Comparison of ENCODE assay signal across 19 mouse cellular contexts in the genomic region with DNA sequence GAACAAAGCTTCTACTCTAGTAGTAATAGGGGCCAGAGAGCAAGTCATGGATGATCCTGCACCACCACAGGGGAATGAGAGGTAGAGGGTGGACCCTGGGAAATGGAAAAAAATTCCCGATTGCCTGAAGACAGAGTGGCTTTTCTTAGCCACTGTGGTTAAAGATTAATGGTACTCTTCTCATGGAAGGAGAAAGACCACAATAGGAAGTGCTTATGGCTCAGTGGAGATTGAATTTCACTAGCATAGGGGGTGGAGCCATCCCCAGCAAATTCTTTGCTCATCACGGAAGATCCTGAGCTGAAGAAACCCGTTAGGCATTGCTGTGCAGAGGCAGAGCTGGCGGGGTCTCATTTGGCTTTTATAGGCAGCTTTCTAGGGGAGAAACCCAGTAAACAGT.
DNase-seq lines count a peak whose midpoint lies in the region; ATAC-seq and TF ChIP-seq lines count a peak whose summit lies in the region.
"Had no signal": no experiment of that assay in that cellular context is flagged by ENCODE, and none has a peak within 500 bp of the region (broad histone marks: within the 10 kb centered on the region; RNA-seq: fewer than 3 reads in every experiment).

No protein-coding gene starts in this region.

- TF ChIP-seq CTCF in kidney, adult 2 months (conservative IDR thresholded peaks at IDR 0.05; ENCODE audit: insufficient read depth, insufficient read length, low read depth, low read length), result no peak
- TF ChIP-seq CTCF in lung, postnatal 0 days (IDR thresholded peaks at IDR 0.05), result no peak

- TF ChIP-seq POLR2A in kidney, adult 2 months (IDR thresholded peaks at IDR 0.05; ENCODE audit: low read depth, low read length), result no peak

- no peak for TF ChIP-seq EP300 in lung, postnatal 0 days (IDR thresholded peaks at IDR 0.05)

- no peaks in the 10 kb centered on the region for H3K36me3 ChIP-seq in kidney, embryonic 15.5 days
- H3K36me3 ChIP-seq in kidney, adult 2 months (ENCODE audit: control insufficient read depth, insufficient read depth, low read length), result no peaks in the 10 kb centered on the region
- no peaks in the 10 kb centered on the region for H3K36me3 ChIP-seq in lung, embryonic 16.5 days (ENCODE audit: control insufficient read depth, insufficient read depth, low read length)
- no peaks in the 10 kb centered on the region for H3K36me3 ChIP-seq in lung, postnatal 0 days (ENCODE audit: insufficient read depth, low read length)
- no peaks in the 10 kb centered on the region for H3K36me3 ChIP-seq in embryonic facial prominence, embryonic 13.5 days
- H3K36me3 ChIP-seq: hindbrain, embryonic 15.5 days; neural tube, embryonic 12.5 days had no signal

- WGBS in kidney, embryonic 15.5 days, result 16% methylated on average over 4 of the region's 4 CpGs
- 30% methylated on average over 4 of the region's 4 CpGs for WGBS in kidney, adult 2 months
- 8% methylated on average over 4 of the region's 4 CpGs for WGBS in lung, embryonic 16.5 days
- 18% methylated on average over 4 of the region's 4 CpGs for WGBS in lung, postnatal 0 days
- WGBS in embryonic facial prominence, embryonic 13.5 days, result 13% methylated on average over 4 of the region's 4 CpGs

- H3K27ac ChIP-seq in kidney, embryonic 15.5 days, result no peak overlapping the region
- no peak overlapping the region for H3K27ac ChIP-seq in kidney, adult 2 months (ENCODE audit: insufficient read depth, low read depth, low read length)
- no peak overlapping the region for H3K27ac ChIP-seq in lung, embryonic 16.5 days (ENCODE audit: low read length)
- no peak overlapping the region for H3K27ac ChIP-seq in lung, postnatal 0 days (ENCODE audit: low read length)
- peak overlapping the region; percentile 68 for H3K27ac ChIP-seq in embryonic facial prominence, embryonic 13.5 days
- H3K27ac ChIP-seq: hindbrain, embryonic 15.5 days; neural tube, embryonic 12.5 days had no signal

- H3K27me3 ChIP-seq in kidney, embryonic 15.5 days, result no peaks in the 10 kb centered on the region
- no peaks in the 10 kb centered on the region for H3K27me3 ChIP-seq in kidney, adult 2 months (replicated peaks; ENCODE audit: control insufficient read depth, insufficient read depth, low read length)
- no peaks in the 10 kb centered on the region for H3K27me3 ChIP-seq in lung, embryonic 16.5 days (ENCODE audit: control insufficient read depth, insufficient read depth, low read depth, low read length)
- H3K27me3 ChIP-seq in lung, postnatal 0 days (replicated peaks; ENCODE audit: insufficient read depth, low read length), result no peaks in the 10 kb centered on the region
- no peaks in the 10 kb centered on the region for H3K27me3 ChIP-seq in embryonic facial prominence, embryonic 13.5 days
- H3K27me3 ChIP-seq: heart, embryonic 12.5 days; hindbrain, embryonic 15.5 days; megakaryocyte, embryonic 14.5 days; neural tube, embryonic 12.5 days had no signal

- H3K9ac ChIP-seq in kidney, embryonic 15.5 days, result no peak overlapping the region
- no peak overlapping the region for H3K9ac ChIP-seq in lung, embryonic 16.5 days (ENCODE audit: low read length)
- no peak overlapping the region for H3K9ac ChIP-seq in lung, postnatal 0 days (replicated peaks; ENCODE audit: low read depth)
- H3K9ac ChIP-seq in embryonic facial prominence, embryonic 13.5 days, result no peak overlapping the region
- H3K9ac ChIP-seq: forebrain, postnatal 0 days; heart, embryonic 12.5 days; hindbrain, embryonic 15.5 days; neural tube, embryonic 12.5 days had no signal

- peak; percentile 84 for ATAC-seq in kidney, embryonic 15.5 days (replicated peaks; ENCODE audit: low FRiP score)
- peak; percentile 32; the same call in 1 of the 2 replicates for ATAC-seq in lung, embryonic 16.5 days (ENCODE audit: low read depth)
- no peak for ATAC-seq in lung, postnatal 0 days
- ATAC-seq in embryonic facial prominence, embryonic 13.5 days (ENCODE audit: insufficient number of reproducible peaks, insufficient read depth, low FRiP score, low TSS enrichment, low read depth), result no peak
- ATAC-seq: activated CD4-positive, CD25-positive, alpha-beta regulatory T cell, adult 4 months; forebrain, postnatal 0 days had no signal

- H3K4me3 ChIP-seq in kidney, embryonic 15.5 days (replicated peaks), result no peak overlapping the region
- no peak overlapping the region for H3K4me3 ChIP-seq in kidney, adult 2 months (ENCODE audit: insufficient read depth, low read depth, low read length)
- H3K4me3 ChIP-seq in lung, embryonic 16.5 days (ENCODE audit: low read length), result no peak overlapping the region
- H3K4me3 ChIP-seq in lung, postnatal 0 days (ENCODE audit: low read depth, low read length), result no peak overlapping the region
- no peak overlapping the region for H3K4me3 ChIP-seq in embryonic facial prominence, embryonic 13.5 days
- H3K4me3 ChIP-seq: heart, embryonic 12.5 days; hindbrain, embryonic 15.5 days; megakaryocyte, embryonic 14.5 days; neural tube, embryonic 12.5 days had no signal

- no peak for DNase-seq in kidney, adult 2 months
- DNase-seq in lung, postnatal 0 days (ENCODE audit: low spot score), result no peak
- DNase-seq in yolk sac, embryonic 10.5 days (ENCODE audit: low spot score), result peak; percentile 23
- no peak for DNase-seq in right cerebral cortex, postnatal 36 days (ENCODE audit: low spot score in 2 of 2)
- no peak for DNase-seq in right cerebral cortex, postnatal 4 days
- DNase-seq: adrenal gland, postnatal 36 days; cerebellum, adult 8-10 months; forebrain, postnatal 0 days; lung, postnatal 10 days; thymus, postnatal 25 days had no signal

- no peak overlapping the region for H3K4me2 ChIP-seq in kidney, embryonic 15.5 days
- no peak overlapping the region for H3K4me2 ChIP-seq in lung, embryonic 16.5 days (ENCODE audit: low read depth, low read length)
- H3K4me2 ChIP-seq in lung, postnatal 0 days (replicated peaks; ENCODE audit: low read depth, low read length), result no peak overlapping the region
- H3K4me2 ChIP-seq in embryonic facial prominence, embryonic 13.5 days, result no peak overlapping the region
- H3K4me2 ChIP-seq: heart, embryonic 12.5 days; hindbrain, embryonic 15.5 days; liver, embryonic 11.5 days; neural tube, embryonic 12.5 days had no signal

- H3K9me3 ChIP-seq in kidney, embryonic 15.5 days (replicated peaks), result no peaks in the 10 kb centered on the region
- no peaks in the 10 kb centered on the region for H3K9me3 ChIP-seq in lung, embryonic 16.5 days (ENCODE audit: control insufficient read depth, low read length)
- no peaks in the 10 kb centered on the region for H3K9me3 ChIP-seq in lung, postnatal 0 days (ENCODE audit: low read length)
- H3K9me3 ChIP-seq in embryonic facial prominence, embryonic 13.5 days, result no peaks in the 10 kb centered on the region
- H3K9me3 ChIP-seq: heart, embryonic 12.5 days; hindbrain, embryonic 15.5 days; neural tube, embryonic 12.5 days had no signal

- H3K4me1 ChIP-seq in kidney, embryonic 15.5 days, result peaks cover 31% of the 10 kb centered on the region
- H3K4me1 ChIP-seq in kidney, adult 2 months (ENCODE audit: control insufficient read depth, insufficient read depth, low read length), result no peaks in the 10 kb centered on the region
- no peaks in the 10 kb centered on the region; the same call in 1 of the 2 replicates for H3K4me1 ChIP-seq in lung, embryonic 16.5 days (replicated peaks; ENCODE audit: control insufficient read depth, insufficient read depth, low read length)
- no peaks in the 10 kb centered on the region for H3K4me1 ChIP-seq in lung, postnatal 0 days (ENCODE audit: insufficient read depth, low read depth, low read length)
- H3K4me1 ChIP-seq in embryonic facial prominence, embryonic 13.5 days, result peaks cover 40% of the 10 kb centered on the region
- H3K4me1 ChIP-seq: megakaryocyte, embryonic 14.5 days had no signal

Comparison
In these comparisons a context has a peak if more than half of its experiments do, and no peak if none do; other contexts are left out.
1. ATAC-seq: peak in kidney, embryonic 15.5 days (single experiment) and lung, embryonic 16.5 days (single experiment); none in lung, postnatal 0 days (single experiment) and embryonic facial prominence, embryonic 13.5 days (single experiment).